Mouse (Mus musculus) CH12.LX (cell line): ENCODE data around the gene Amd1.

Experiments used
- EP300 ChIP-seq: IDR thresholded peaks from 2 replicates; pipeline ENCODE4 v1.6.1; 2011; ENCODE audit warnings: low read length, improper control_type of control experiment
- ETS1 ChIP-seq: conservative IDR thresholded peaks from 2 replicates; pipeline ENCODE4 v1.6.1; 2012; ENCODE audit warnings: low read depth, mild to moderate bottlenecking, inconsistent platforms, low read length, improper control_type of control experiment, moderate library complexity

- TF ChIP-seq ETS1 (no peak), EP300 (no peak)
Measured at GRCm38 (mm10) chr10:40346776-40347403, 44.9 kb upstream of the Amd1 start.
